Mouse (Mus musculus) intestine, embryonic 16.5 days (tissue): ENCODE results near the gene Ccdc88c. TPM values are rescaled to one million over a fixed set of nuclear protein-coding genes. Genes with fewer than 3 reads are reported as not detected.

Source experiments
- ATAC-seq: fragments of 200-750 bp; cut with Nextera tagmentation; 2 replicates; pipeline ENCODE4 v1.8.0; 2017; ENCODE audit warnings: moderate TSS enrichment, moderate library complexity
- H3K27ac ChIP-seq: fragments of 300-500 bp; sonication (generic); 2 replicates; pipeline ENCODE4 v1.5.1; 2014; ENCODE audit warnings: mild to moderate bottlenecking, low read length
- H3K27me3 ChIP-seq: fragments of 300-500 bp; sonication (generic); replicated peaks from 2 replicates; pipeline ENCODE4 v1.6.1; 2014; ENCODE audit warnings: low read length, control low read depth, mixed read lengths; ENCODE audit not compliant: control insufficient read depth, insufficient read depth
- H3K36me3 ChIP-seq: fragments of 300-500 bp; sonication (generic); 2 replicates; pipeline ENCODE4 v1.6.1; 2014; ENCODE audit warnings: low read length, control low read depth; ENCODE audit not compliant: control insufficient read depth, insufficient read depth
- H3K4me1 ChIP-seq: fragments of 300-500 bp; sonication (generic); 2 replicates; pipeline ENCODE4 v1.6.1; 2014; ENCODE audit warnings: low read length, control low read depth, mixed read lengths; ENCODE audit not compliant: control insufficient read depth, insufficient read depth
- H3K4me2 ChIP-seq: fragments of 300-500 bp; sonication (generic); 2 replicates; pipeline ENCODE4 v1.6.1; 2014; ENCODE audit warnings: low read depth, low read length, control low read depth
- H3K4me3 ChIP-seq: fragments of 300-500 bp; sonication (generic); 2 replicates; pipeline ENCODE4 v1.5.1; 2014; ENCODE audit warnings: mild to moderate bottlenecking, low read length
- H3K9ac ChIP-seq: fragments of 300-500 bp; sonication (generic); 2 replicates; pipeline ENCODE4 v1.6.1; 2014; ENCODE audit warnings: low read depth, low read length
- H3K9me3 ChIP-seq: fragments of 300-500 bp; sonication (generic); 2 replicates; pipeline ENCODE4 v1.6.1; 2016; ENCODE audit warnings: low read length, control low read depth; ENCODE audit not compliant: control insufficient read depth
- WGBS: fragments of 180-500 bp; shearing (Covaris S2); extraction: QIAGEN DNeasy Blood & Tissue Kit; methylation state at CpG from one replicate; pipeline ENCODE4 v1.1.7; 2014; 5-methylcytosine and 5-hydroxymethylcytosine counted together
- polyA plus RNA-seq: library from polyadenylated mRNA; unstranded; fragments of >200 nt; fragmentation: Nextera tagmentation; extraction: Ambion mirVana; gene quantifications from 2 replicates; pipeline ENCODE4 v1.2.1, GENCODE M21; 2015

Gene Ccdc88c
- polyA plus RNA-seq, 1 experiment from 2014 or later = 13.1 TPM

- ATAC-seq = no peak
- Histone ChIP-seq H3K27ac (no peak overlapping the region), H3K27me3 (no peaks in the 10 kb centered on the region), H3K9ac (no peak overlapping the region), H3K36me3 (peaks cover 5% of the 10 kb centered on the region), H3K4me3 (no peak overlapping the region), H3K4me1 (peaks cover 4% of the 10 kb centered on the region), H3K4me2 (no peak overlapping the region), H3K9me3 (no peaks in the 10 kb centered on the region)
- 73% methylated on average over 5 of the region's 5 CpGs for WGBS
Measured at GRCm38 (mm10) chr12:100949146-100949545, 79.7 kb downstream of the Ccdc88c start.

GRCm38 (mm10) chr12:100948021-100948420 lies 80.8 kb downstream of the Ccdc88c start:
- peaks cover 2% of the 10 kb centered on the region for H3K36me3 ChIP-seq
- H3K27me3 ChIP-seq = no peaks in the 10 kb centered on the region
- 91% methylated on average over 6 of the region's 6 CpGs for WGBS
- no peaks in the 10 kb centered on the region for H3K9me3 ChIP-seq
- H3K4me3 ChIP-seq = no peak overlapping the region
- H3K27ac ChIP-seq = no peak overlapping the region
- no peak for ATAC-seq
- no peak overlapping the region for H3K4me2 ChIP-seq
- peaks cover 4% of the 10 kb centered on the region for H3K4me1 ChIP-seq
- H3K9ac ChIP-seq = no peak overlapping the region

- Histone ChIP-seq H3K27me3 (no peaks in the 10 kb centered on the region), H3K4me3 (no peak overlapping the region), H3K4me2 (no peak overlapping the region), H3K9ac (no peak overlapping the region), H3K4me1 (no peaks in the 10 kb centered on the region), H3K9me3 (no peaks in the 10 kb centered on the region), H3K36me3 (no peaks in the 10 kb centered on the region; the same call in 1 of the 2 replicates), H3K27ac (0 out of 2 replicates have a peak overlapping the region, but pooled peaks have one; percentile 17)
- 76% methylated on average over 12 of the region's 12 CpGs for WGBS
- ATAC-seq = peak; percentile 63
Measured at GRCm38 (mm10) chr12:100945948-100946347, 82.9 kb downstream of the Ccdc88c start.

- Histone ChIP-seq H3K4me1 (no peaks in the 10 kb centered on the region), H3K4me3 (no peak overlapping the region), H3K27me3 (no peaks in the 10 kb centered on the region), H3K27ac (0 out of 2 replicates have a peak overlapping the region, but pooled peaks have one; percentile 17), H3K9me3 (no peaks in the 10 kb centered on the region), H3K9ac (peak overlapping the region; percentile 24; the same call in 1 of the 2 replicates), H3K4me2 (no peak overlapping the region), H3K36me3 (peaks cover 2% of the 10 kb centered on the region; the same call in 1 of the 2 replicates)
- WGBS = 71% methylated on average over 12 of the region's 12 CpGs
- ATAC-seq = no peak; the same call in 1 of the 2 replicates
Measured at GRCm38 (mm10) chr12:100945501-100945900, 83.4 kb downstream of the Ccdc88c start.

GRCm38 (mm10) chr12:100944921-100945336 lies 83.9 kb downstream of the Ccdc88c start:
- Histone ChIP-seq H3K27me3 (no peaks in the 10 kb centered on the region), H3K4me1 (no peaks in the 10 kb centered on the region), H3K36me3 (peaks cover 2% of the 10 kb centered on the region; the same call in 1 of the 2 replicates), H3K4me2 (no peak overlapping the region), H3K9ac (no peak overlapping the region), H3K9me3 (no peaks in the 10 kb centered on the region), H3K4me3 (no peak overlapping the region), H3K27ac (no peak overlapping the region)
- no peak for ATAC-seq
- WGBS = 87% methylated on average over 21 of the region's 21 CpGs

GRCm38 (mm10) chr12:100943146-100943545 lies 85.7 kb downstream of the Ccdc88c start:
- H3K36me3 ChIP-seq = peaks cover 2% of the 10 kb centered on the region; the same call in 1 of the 2 replicates
- H3K27ac ChIP-seq = no peak overlapping the region
- H3K4me2 ChIP-seq = no peak overlapping the region
- no peak for ATAC-seq
- H3K4me3 ChIP-seq = no peak overlapping the region
- H3K9me3 ChIP-seq = no peaks in the 10 kb centered on the region
- H3K27me3 ChIP-seq = no peaks in the 10 kb centered on the region
- H3K9ac ChIP-seq = no peak overlapping the region
- H3K4me1 ChIP-seq = no peaks in the 10 kb centered on the region
- WGBS = 65% methylated on average over 4 of the region's 4 CpGs

- ATAC-seq = no peak
- Histone ChIP-seq H3K27ac (no peak overlapping the region), H3K9me3 (no peaks in the 10 kb centered on the region), H3K4me3 (no peak overlapping the region), H3K4me1 (peaks cover 4% of the 10 kb centered on the region; the same call in 1 of the 2 replicates), H3K36me3 (0 out of 2 replicates have a peak, but pooled peaks cover 2% of the 10 kb centered on the region), H3K9ac (no peak overlapping the region), H3K27me3 (no peaks in the 10 kb centered on the region), H3K4me2 (no peak overlapping the region)
- WGBS = 77% methylated on average over 3 of the region's 3 CpGs
Measured at GRCm38 (mm10) chr12:100941361-100941760, 87.5 kb downstream of the Ccdc88c start.

- peak overlapping the region; percentile 51; the same call in 1 of the 2 replicates for H3K27ac ChIP-seq
Measured at GRCm38 (mm10) chr12:100937441-100938360, 91.2 kb downstream of the Ccdc88c start.

GRCm38 (mm10) chr12:100936737-100937136 lies 92.1 kb downstream of the Ccdc88c start:
- Histone ChIP-seq H3K9me3 (no peaks in the 10 kb centered on the region), H3K4me2 (no peak overlapping the region), H3K36me3 (0 out of 2 replicates have a peak, but pooled peaks cover 2% of the 10 kb centered on the region), H3K27me3 (no peaks in the 10 kb centered on the region), H3K27ac (0 out of 2 replicates have a peak overlapping the region, but pooled peaks have one; percentile 16), H3K9ac (no peak overlapping the region), H3K4me3 (no peak overlapping the region), H3K4me1 (peaks cover 5% of the 10 kb centered on the region; the same call in 1 of the 2 replicates)
- 67% methylated on average over 4 of the region's 4 CpGs for WGBS
- peak; percentile 39; the same call in 1 of the 2 replicates for ATAC-seq

More at GRCm38 (mm10) chr12:100937441-100938360, 91.2 kb downstream of the Ccdc88c start:
- H3K4me2 ChIP-seq = no peak overlapping the region
- 65% methylated on average over 21 of the region's 21 CpGs for WGBS
- H3K9me3 ChIP-seq = no peaks in the 10 kb centered on the region
- peak; percentile 22; the same call in 1 of the 2 replicates for ATAC-seq
- 0 out of 2 replicates have a peak, but pooled peaks cover 2% of the 10 kb centered on the region for H3K36me3 ChIP-seq
- H3K4me1 ChIP-seq = peaks cover 5% of the 10 kb centered on the region; the same call in 1 of the 2 replicates
- H3K9ac ChIP-seq = peak overlapping the region; percentile 2; the same call in 1 of the 2 replicates
- H3K27me3 ChIP-seq = no peaks in the 10 kb centered on the region
- H3K4me3 ChIP-seq = no peak overlapping the region
